ENCODE assay signal across 10 mouse cellular contexts in the genomic region with DNA sequence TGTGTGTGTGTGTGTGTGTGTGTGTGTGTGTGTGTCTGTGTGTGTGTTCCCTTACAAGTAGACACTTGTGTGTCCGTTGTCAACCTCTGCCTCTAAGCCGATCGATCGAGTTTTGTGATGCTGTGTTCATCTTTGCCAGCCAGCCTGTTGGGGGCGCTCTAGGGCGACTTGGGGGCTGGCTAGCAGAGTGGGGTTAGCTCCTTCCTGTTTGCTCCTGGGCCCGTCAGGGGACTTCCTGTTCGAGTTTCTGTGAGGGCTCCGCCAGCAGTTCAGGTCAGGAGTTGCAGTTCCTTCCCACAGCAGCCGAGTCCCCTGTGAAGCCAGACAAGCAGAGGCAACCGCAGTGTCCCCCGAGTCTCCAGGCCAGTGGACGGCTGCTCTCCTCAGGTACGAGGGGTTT. TPM values are rescaled to one million over a fixed set of nuclear protein-coding genes. Genes with fewer than 3 reads are reported as not detected.
DNase-seq lines count a peak whose midpoint lies in the region; ATAC-seq and TF ChIP-seq lines count a peak whose summit lies in the region.
"Had no signal": no experiment of that assay in that cellular context is flagged by ENCODE, and none has a peak within 500 bp of the region (broad histone marks: within the 10 kb centered on the region; RNA-seq: fewer than 3 reads in every experiment).

No protein-coding gene starts in this region.

- H3K27me3 ChIP-seq in liver, embryonic 14.5 days (ENCODE audit: control insufficient read depth, insufficient read depth, low read length) = no peaks in the 10 kb centered on the region
- H3K27me3 ChIP-seq: heart, embryonic 15.5 days had no signal

- TF ChIP-seq EP300 in liver, embryonic 14.5 days (IDR thresholded peaks at IDR 0.05; ENCODE audit: low read depth) = no peak

- DNase-seq in gastrocnemius, postnatal 10 days = peak; percentile 20
- no peak for DNase-seq in gastrocnemius, postnatal 25 days
- peak; percentile 52 for DNase-seq in retina, postnatal 1 day
- no peak for DNase-seq in retina, embryonic 14.5 days (ENCODE audit: low spot score)
- peak; percentile 2 to 9 (median 5) for DNase-seq in liver, embryonic 14.5 days (ENCODE audit: low read depth in 3 of 3, low spot score in 3 of 3)
- DNase-seq in thymus, postnatal 36 days = peak; percentile 35 to 47
- DNase-seq in adrenal gland, adult 8-10 months = no peak
- DNase-seq in left cerebral cortex, adult 8-10 months (ENCODE audit: low spot score in 2 of 2) = no peak
- DNase-seq: cerebellum, postnatal 25 days had no signal

- peaks cover 8% of the 10 kb centered on the region for H3K36me3 ChIP-seq in liver, embryonic 14.5 days (replicated peaks; ENCODE audit: control insufficient read depth, insufficient read depth, low read depth)

- ATAC-seq in liver, embryonic 14.5 days (ENCODE audit: insufficient read depth) = no peak

- no peak overlapping the region for H3K9ac ChIP-seq in liver, embryonic 14.5 days (replicated peaks)
- H3K9ac ChIP-seq: heart, embryonic 15.5 days had no signal

- TF ChIP-seq CTCF in liver, embryonic 14.5 days (IDR thresholded peaks at IDR 0.05; ENCODE audit: low read depth) = peak; percentile 43; the same call in 1 of the 2 replicates

- H3K9me3 ChIP-seq in liver, embryonic 14.5 days (ENCODE audit: control insufficient read depth, low read length) = no peaks in the 10 kb centered on the region
- H3K9me3 ChIP-seq: heart, embryonic 15.5 days had no signal

- H3K27ac ChIP-seq in liver, embryonic 14.5 days = no peak overlapping the region
- H3K27ac ChIP-seq: heart, embryonic 15.5 days had no signal

- no peak overlapping the region for H3K4me2 ChIP-seq in liver, embryonic 14.5 days (ENCODE audit: low read depth)
- H3K4me2 ChIP-seq: heart, embryonic 15.5 days had no signal

- no peak overlapping the region for H3K4me3 ChIP-seq in liver, embryonic 14.5 days (ENCODE audit: insufficient read depth in 1 of 2, low read depth in 2 of 2, low read length in 2 of 2)
- H3K4me3 ChIP-seq: heart, embryonic 15.5 days had no signal

- no peaks in the 10 kb centered on the region for H3K4me1 ChIP-seq in liver, embryonic 14.5 days (replicated peaks; ENCODE audit: control insufficient read depth in 2 of 2, insufficient read depth in 2 of 2, low read length in 1 of 2)

- 76% methylated on average over 14 of the region's 14 CpGs for WGBS in liver, embryonic 14.5 days (ENCODE audit: insufficient replicate concordance)

RNA-seq across cellular contexts. Expression of gene Leo1, which starts 27.0 kb away (rescaled TPM):
- 10 to 100 TPM; 23.7 to 25.6 TPM for total RNA-seq in gastrocnemius, postnatal 10 days (2021)
- total RNA-seq in gastrocnemius, postnatal 25 days (2021) = 10 to 100 TPM; 12.3 to 21.3 TPM
- 4.5 and 8.2 TPM in 2 replicates for polyA plus RNA-seq in liver, embryonic 14.5 days (2012; rRNA removed)
- 10.8 and 14.1 TPM in 2 replicates for polyA plus RNA-seq in liver, embryonic 14.5 days (2014; fragmentation: Nextera tagmentation; extraction: Ambion mirVana)
- total RNA-seq in adrenal gland, adult 8-10 months (2022) = 10 to 100 TPM; 20.7 to 25.8 (median 22.3) TPM
- 10 to 100 TPM; 21.4 to 27.1 (median 24.0) TPM for total RNA-seq in left cerebral cortex, adult 8-10 months (2022)

RNA-seq across cellular contexts. Expression of gene Mapk6, which starts 58.5 kb away (rescaled TPM):
- 10 to 100 TPM; 36.7 to 44.2 TPM for total RNA-seq in gastrocnemius, postnatal 10 days (2021)
- total RNA-seq in gastrocnemius, postnatal 25 days (2021) = 10 to 100 TPM; 25.9 to 30.0 TPM
- polyA plus RNA-seq in liver, embryonic 14.5 days (2012; rRNA removed) = 7.7 and 9.3 TPM in 2 replicates
- polyA plus RNA-seq in liver, embryonic 14.5 days (2014; fragmentation: Nextera tagmentation; extraction: Ambion mirVana) = 17.1 and 20.2 TPM in 2 replicates
- total RNA-seq in adrenal gland, adult 8-10 months (2022) = 10 to 100 TPM; 31.4 to 49.5 (median 36.9) TPM
- 10 to 100 TPM; 63.2 to 79.9 (median 65.4) TPM for total RNA-seq in left cerebral cortex, adult 8-10 months (2022)

Comparison
In these comparisons a context has a peak if more than half of its experiments do, and no peak if none do; other contexts are left out.
1. DNase-seq: peak in gastrocnemius, postnatal 10 days (single experiment), retina, postnatal 1 day (single experiment), liver, embryonic 14.5 days (3 of 3) and thymus, postnatal 36 days (2 of 2); none in gastrocnemius, postnatal 25 days (single experiment), retina, embryonic 14.5 days (single experiment), adrenal gland, adult 8-10 months (single experiment) and left cerebral cortex, adult 8-10 months (0 of 2).